Comparison of ENCODE assay signal across 11 mouse cellular contexts in the genomic region with DNA sequence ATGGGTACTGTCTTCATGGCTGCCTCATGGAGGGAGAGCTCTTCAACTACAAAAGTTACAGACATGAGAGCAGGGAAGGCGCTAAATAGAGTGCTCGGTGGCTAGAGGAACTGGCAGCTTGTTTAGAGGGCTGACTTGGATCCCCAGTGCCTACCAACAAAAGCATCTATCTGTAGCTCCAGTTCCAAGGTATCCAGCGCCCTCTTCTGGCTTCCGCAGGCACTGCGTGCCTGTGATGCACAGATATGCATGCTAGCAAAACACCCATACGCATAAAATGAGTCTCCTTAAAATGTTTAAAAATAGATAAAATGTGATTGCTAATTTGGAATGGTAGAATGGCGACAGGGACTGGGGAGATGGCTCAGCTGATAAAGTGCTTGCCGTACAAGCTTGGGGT. TPM values are rescaled to one million over a fixed set of nuclear protein-coding genes. Genes with fewer than 3 reads are reported as not detected.
DNase-seq lines count a peak whose midpoint lies in the region; ATAC-seq and TF ChIP-seq lines count a peak whose summit lies in the region.
"Had no signal": no experiment of that assay in that cellular context is flagged by ENCODE, and none has a peak within 500 bp of the region (broad histone marks: within the 10 kb centered on the region; RNA-seq: fewer than 3 reads in every experiment).

No protein-coding gene starts in this region.

- no peaks in the 10 kb centered on the region for H3K9me3 ChIP-seq in heart, postnatal 0 days (replicated peaks; ENCODE audit: control insufficient read depth, low read length)
- no peaks in the 10 kb centered on the region for H3K9me3 ChIP-seq in heart, embryonic 10.5 days
- no peaks in the 10 kb centered on the region for H3K9me3 ChIP-seq in lung, embryonic 14.5 days (ENCODE audit: low read depth, low read length)
- H3K9me3 ChIP-seq: limb, embryonic 15.5 days; neural tube, embryonic 13.5 days had no signal

- H3K36me3 ChIP-seq in heart, postnatal 0 days (replicated peaks; ENCODE audit: control insufficient read depth, insufficient read depth, low read length) = no peaks in the 10 kb centered on the region
- no peaks in the 10 kb centered on the region for H3K36me3 ChIP-seq in heart, embryonic 10.5 days
- no peaks in the 10 kb centered on the region for H3K36me3 ChIP-seq in lung, embryonic 14.5 days (ENCODE audit: insufficient read depth)
- H3K36me3 ChIP-seq in splenic B cell, adult 2 months (ENCODE audit: control insufficient read depth, insufficient read depth, low read length, poor library complexity, severe bottlenecking) = no peaks in the 10 kb centered on the region
- H3K36me3 ChIP-seq: limb, embryonic 15.5 days; neural tube, embryonic 13.5 days had no signal

- no peak overlapping the region for H3K9ac ChIP-seq in heart, postnatal 0 days (replicated peaks; ENCODE audit: low read depth, low read length)
- H3K9ac ChIP-seq in lung, embryonic 14.5 days = no peak overlapping the region
- H3K9ac ChIP-seq: limb, embryonic 15.5 days; neural tube, embryonic 13.5 days had no signal

- 0 out of 2 replicates have a peak, but pooled peaks cover 7% of the 10 kb centered on the region for H3K27me3 ChIP-seq in heart, postnatal 0 days (ENCODE audit: control insufficient read depth, insufficient read depth, low read length)
- peaks cover 58% of the 10 kb centered on the region for H3K27me3 ChIP-seq in heart, embryonic 10.5 days (ENCODE audit: insufficient read depth, poor library complexity, severe bottlenecking)
- H3K27me3 ChIP-seq in lung, embryonic 14.5 days (ENCODE audit: insufficient read depth, low read length) = no peaks in the 10 kb centered on the region
- no peaks in the 10 kb centered on the region for H3K27me3 ChIP-seq in splenic B cell, adult 2 months (ENCODE audit: control insufficient read depth, insufficient read depth, low read length, poor library complexity, severe bottlenecking)

- no peak overlapping the region for H3K27ac ChIP-seq in heart, postnatal 0 days (ENCODE audit: low read depth)
- H3K27ac ChIP-seq in heart, embryonic 10.5 days = no peak overlapping the region
- no peak overlapping the region for H3K27ac ChIP-seq in lung, embryonic 14.5 days (ENCODE audit: low read depth)
- H3K27ac ChIP-seq: limb, embryonic 15.5 days; neural tube, embryonic 13.5 days had no signal

- TF ChIP-seq EP300 in heart, postnatal 0 days (IDR thresholded peaks at IDR 0.05; ENCODE audit: low read depth) = no peak

- no peaks in the 10 kb centered on the region for H3K4me1 ChIP-seq in heart, postnatal 0 days (ENCODE audit: control insufficient read depth, insufficient read depth)
- no peaks in the 10 kb centered on the region for H3K4me1 ChIP-seq in heart, embryonic 10.5 days
- H3K4me1 ChIP-seq in lung, embryonic 14.5 days (ENCODE audit: insufficient read depth) = no peaks in the 10 kb centered on the region
- H3K4me1 ChIP-seq: limb, embryonic 15.5 days; neural tube, embryonic 13.5 days had no signal

- no peak for DNase-seq in heart, postnatal 0 days (ENCODE audit: low spot score)
- DNase-seq in heart, embryonic 10.5 days (ENCODE audit: low spot score) = no peak
- peak; percentile 35 for DNase-seq in lung, embryonic 14.5 days
- DNase-seq in lung, postnatal 10 days = no peak
- peak; percentile 36 for DNase-seq in MEL-GATA-1-ER (ENCODE audit: extremely low read depth, low read depth)
- DNase-seq in splenic B cell, adult 2 months (ENCODE audit: low read depth, low spot score) = peak; percentile 46
- DNase-seq in frontal cortex, postnatal 25 days (ENCODE audit: low spot score in 2 of 2) = no peak
- DNase-seq in kidney, postnatal 25 days = no peak
- DNase-seq: adrenal gland, adult 8-10 months had no signal

- no peak for ATAC-seq in heart, postnatal 0 days (ENCODE audit: insufficient read depth, low read depth)
- no peak for ATAC-seq in lung, embryonic 14.5 days (ENCODE audit: insufficient read depth)

- TF ChIP-seq CTCF in heart, postnatal 0 days (IDR thresholded peaks at IDR 0.05; ENCODE audit: low read depth) = peak; percentile 26
- TF ChIP-seq CTCF in lung, embryonic 14.5 days (IDR thresholded peaks at IDR 0.05; ENCODE audit: low read depth) = peak; percentile 35

- 61% methylated on average over 8 of the region's 8 CpGs for WGBS in heart, postnatal 0 days
- 54% methylated on average over 8 of the region's 8 CpGs for WGBS in heart, embryonic 10.5 days
- WGBS in lung, embryonic 14.5 days = 67% methylated on average over 8 of the region's 8 CpGs

- no peak overlapping the region for H3K4me2 ChIP-seq in heart, postnatal 0 days (ENCODE audit: low read depth, low read length)
- no peak overlapping the region for H3K4me2 ChIP-seq in lung, embryonic 14.5 days
- H3K4me2 ChIP-seq: limb, embryonic 15.5 days; neural tube, embryonic 13.5 days had no signal

- no peak overlapping the region for H3K4me3 ChIP-seq in heart, postnatal 0 days (ENCODE audit: low read depth, low read length)
- no peak overlapping the region for H3K4me3 ChIP-seq in heart, embryonic 10.5 days
- H3K4me3 ChIP-seq in lung, embryonic 14.5 days (ENCODE audit: low read depth, low read length) = no peak overlapping the region
- H3K4me3 ChIP-seq: limb, embryonic 15.5 days; neural tube, embryonic 13.5 days had no signal

RNA-seq across cellular contexts. Expression of gene Dscaml1, which starts 5.2 kb away (rescaled TPM):
- 0.84 TPM in 1 of 2 replicates, not detected in the other for total RNA-seq in heart, postnatal 0 days (2014; rRNA removed; ENCODE audit: low replicate concordance)
- 0.04 and 0.07 TPM in 2 replicates for polyA plus RNA-seq in heart, postnatal 0 days (2015; fragmentation: Nextera tagmentation; extraction: Ambion mirVana)
- polyA plus RNA-seq in heart, embryonic 10.5 days (2016; fragmentation: Nextera tagmentation; extraction: Ambion mirVana) = 0.14 TPM in 2 replicates
- polyA plus RNA-seq in lung, embryonic 14.5 days (2014; fragmentation: Nextera tagmentation; extraction: Ambion mirVana) = 0.05 and 0.20 TPM in 2 replicates

RNA-seq across cellular contexts. Expression of gene Fxyd2, which starts 21.7 kb away (rescaled TPM):
- not detected in 2 replicates for total RNA-seq in heart, postnatal 0 days (2014; rRNA removed; ENCODE audit: low replicate concordance)
- 0.70 and 0.71 TPM in 2 replicates for polyA plus RNA-seq in heart, postnatal 0 days (2015; fragmentation: Nextera tagmentation; extraction: Ambion mirVana)
- polyA plus RNA-seq in heart, embryonic 10.5 days (2016; fragmentation: Nextera tagmentation; extraction: Ambion mirVana) = 0.71 and 1.2 TPM in 2 replicates
- 1.2 and 1.5 TPM in 2 replicates for polyA plus RNA-seq in lung, embryonic 14.5 days (2014; fragmentation: Nextera tagmentation; extraction: Ambion mirVana)

RNA-seq across cellular contexts. Expression of gene Fxyd6, which starts 51.2 kb away (rescaled TPM):
- 18.1 and 23.7 TPM in 2 replicates for total RNA-seq in heart, postnatal 0 days (2014; rRNA removed; ENCODE audit: low replicate concordance)
- 26.6 and 29.4 TPM in 2 replicates for polyA plus RNA-seq in heart, postnatal 0 days (2015; fragmentation: Nextera tagmentation; extraction: Ambion mirVana)
- polyA plus RNA-seq in heart, embryonic 10.5 days (2016; fragmentation: Nextera tagmentation; extraction: Ambion mirVana) = 40.5 and 63.2 TPM in 2 replicates
- polyA plus RNA-seq in lung, embryonic 14.5 days (2014; fragmentation: Nextera tagmentation; extraction: Ambion mirVana) = 35.6 and 38.1 TPM in 2 replicates

Comparison
In these comparisons a context has a peak if more than half of its experiments do, and no peak if none do; other contexts are left out.
1. DNase-seq: peak in lung, embryonic 14.5 days (single experiment), MEL-GATA-1-ER (single experiment) and splenic B cell, adult 2 months (single experiment); none in heart, postnatal 0 days (single experiment), heart, embryonic 10.5 days (single experiment), lung, postnatal 10 days (single experiment), frontal cortex, postnatal 25 days (0 of 2) and kidney, postnatal 25 days (0 of 2).